In the genomic region with DNA sequence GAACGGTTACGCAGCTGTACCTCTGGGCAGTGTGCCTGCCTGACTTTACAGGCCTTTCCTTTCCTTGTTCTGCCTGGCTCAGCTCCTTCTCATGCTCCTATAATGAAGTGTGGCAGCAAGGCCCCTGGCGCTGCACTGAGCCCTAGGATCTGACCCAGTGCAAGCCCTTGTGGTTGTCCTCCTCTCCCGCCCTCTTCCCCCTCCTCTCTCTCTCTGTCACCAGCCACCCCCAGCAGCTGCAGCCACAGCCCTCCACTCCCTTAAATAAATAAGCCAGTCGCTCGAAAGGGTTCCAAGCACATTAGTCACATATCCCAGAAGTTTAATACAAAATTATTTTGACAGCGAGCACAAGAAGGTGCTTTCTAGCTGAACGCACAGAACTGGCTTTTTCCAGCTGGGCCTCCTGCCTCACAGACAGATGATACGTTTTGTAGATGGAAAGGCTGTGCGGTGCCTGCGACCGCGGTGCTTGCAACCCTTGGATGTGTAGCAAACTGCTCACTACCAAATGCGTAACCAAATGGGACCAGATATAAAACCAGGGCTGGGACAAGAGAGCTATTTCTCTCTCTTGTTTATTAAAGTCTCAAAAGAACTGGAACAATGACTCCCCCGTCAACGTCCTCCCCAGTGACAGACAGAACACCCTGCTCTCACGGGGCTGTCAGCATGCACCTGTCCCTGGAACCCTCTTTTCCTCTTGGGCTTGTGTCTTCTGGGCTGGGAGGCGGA, we compare ENCODE assay signal across 8 mouse cellular contexts.
DNase-seq lines count a peak whose midpoint lies in the region; ATAC-seq and TF ChIP-seq lines count a peak whose summit lies in the region.

No protein-coding gene starts in this region.

- no peak for TF ChIP-seq CTCF in gastrocnemius, adult 2 months (IDR thresholded peaks at IDR 0.05)

- peak overlapping the region; percentile 9; the same call in 1 of the 2 replicates for H3K4me2 ChIP-seq in intestine, embryonic 15.5 days (replicated peaks)
- H3K4me2 ChIP-seq in midbrain, embryonic 14.5 days (ENCODE audit: low read length) = no peak overlapping the region

- intact Hi-C loops in gastrocnemius, adult 2 months (cut with DNase I) = loop anchor here (5.0 to 10.0 kb wide), 4 partner anchors 296 to 771 kb away; no protein-coding TSS in a partner anchor

- H3K27ac ChIP-seq in gastrocnemius, adult 2 months = peak overlapping the region; percentile 90
- H3K27ac ChIP-seq in intestine, embryonic 15.5 days = peak overlapping the region; percentile 66
- 0 out of 2 replicates have a peak overlapping the region, but pooled peaks have one; percentile 5 for H3K27ac ChIP-seq in midbrain, embryonic 14.5 days (replicated peaks; ENCODE audit: low read depth, low read length)

- H3K4me1 ChIP-seq in intestine, embryonic 15.5 days (replicated peaks) = peaks cover 34% of the 10 kb centered on the region
- 0 out of 2 replicates have a peak, but pooled peaks cover 7% of the 10 kb centered on the region for H3K4me1 ChIP-seq in midbrain, embryonic 14.5 days (ENCODE audit: control insufficient read depth, insufficient read depth, low read length)

- peak; percentile 37; the same call in 1 of the 2 replicates for ATAC-seq in intestine, embryonic 15.5 days
- peak; percentile 68; the same call in 1 of the 2 replicates for ATAC-seq in midbrain, embryonic 14.5 days (ENCODE audit: low FRiP score, low TSS enrichment)

- DNase-seq in urinary bladder, postnatal 14 days (ENCODE audit: low spot score) = peak; percentile 61
- no peak for DNase-seq in urinary bladder, adult 2 months (ENCODE audit: low spot score)
- peak; percentile 67 for DNase-seq in gastrocnemius, adult 2 months
- peak; percentile 63 for DNase-seq in midbrain, embryonic 14.5 days
- DNase-seq in adrenal gland, postnatal 25 days = no peak
- DNase-seq in thymus, postnatal 10 days (ENCODE audit: low spot score in 2 of 2) = no peak
- no peak for DNase-seq in left cerebral cortex, adult 9 months (ENCODE audit: low spot score in 2 of 2)

- H3K27me3 ChIP-seq in intestine, embryonic 15.5 days (replicated peaks) = no peaks in the 10 kb centered on the region
- H3K27me3 ChIP-seq in midbrain, embryonic 14.5 days (ENCODE audit: control insufficient read depth, insufficient read depth, low read length) = no peaks in the 10 kb centered on the region

- no peaks in the 10 kb centered on the region for H3K9me3 ChIP-seq in intestine, embryonic 15.5 days
- H3K9me3 ChIP-seq in midbrain, embryonic 14.5 days (ENCODE audit: control insufficient read depth, low read length) = no peaks in the 10 kb centered on the region

- 36% methylated on average over 18 of the region's 18 CpGs for WGBS in intestine, embryonic 15.5 days
- WGBS in midbrain, embryonic 14.5 days = 24% methylated on average over 18 of the region's 18 CpGs

- peak overlapping the region; percentile 32 for H3K4me3 ChIP-seq in gastrocnemius, adult 2 months
- no peak overlapping the region for H3K4me3 ChIP-seq in intestine, embryonic 15.5 days (replicated peaks)
- no peak overlapping the region for H3K4me3 ChIP-seq in midbrain, embryonic 14.5 days (replicated peaks; ENCODE audit: low read depth, low read length)

- no peaks in the 10 kb centered on the region for H3K36me3 ChIP-seq in intestine, embryonic 15.5 days
- no peaks in the 10 kb centered on the region for H3K36me3 ChIP-seq in midbrain, embryonic 14.5 days (ENCODE audit: control insufficient read depth, insufficient read depth, low read length)

- H3K9ac ChIP-seq in intestine, embryonic 15.5 days = no peak overlapping the region
- no peak overlapping the region; the same call in 1 of the 2 replicates for H3K9ac ChIP-seq in midbrain, embryonic 14.5 days (replicated peaks; ENCODE audit: low read length)

Comparison
In these comparisons a context has a peak if more than half of its experiments do, and no peak if none do; other contexts are left out.
1. DNase-seq: peak in urinary bladder, postnatal 14 days (single experiment), gastrocnemius, adult 2 months (single experiment) and midbrain, embryonic 14.5 days (single experiment); none in urinary bladder, adult 2 months (single experiment), adrenal gland, postnatal 25 days (single experiment), thymus, postnatal 10 days (0 of 2) and left cerebral cortex, adult 9 months (0 of 2).
2. H3K27ac ChIP-seq: peak in every context shown above with its lines; median percentile 90 in gastrocnemius, adult 2 months; 66 in intestine, embryonic 15.5 days; 5 in midbrain, embryonic 14.5 days.